Mouse (Mus musculus) kidney, adult 2 months (tissue): ENCODE results near the gene Usp35.

ENCODE experiments used
- CTCF ChIP-seq: fragments of 200-500 bp; conservative IDR thresholded peaks from 2 replicates; pipeline ENCODE4 v1.5.1; 2011; ENCODE audit warnings: low read depth, mild to moderate bottlenecking, control low read depth, low read length, moderate library complexity, mixed read lengths; ENCODE audit not compliant: insufficient read depth, insufficient read length
- POLR2A ChIP-seq: fragments of 200-500 bp; IDR thresholded peaks from one replicate; pipeline ENCODE4 v1.6.1; 2011; ENCODE audit warnings: low read depth, low read length, control low read depth

GRCm38 (mm10) chr7:97313364-97313995 is 18.3 kb downstream of the Usp35 start:
- TF ChIP-seq CTCF (no peak), POLR2A (no peak)
